Comparison of ENCODE assay signal across 14 mouse cellular contexts in genomic region chr7:36132569-36132968, GRCm38 (mm10).
A peak's percentile ranks its signal among the peaks of the same experiment; 100 is the strongest.
DNase-seq lines count a peak whose midpoint lies in the region; ATAC-seq lines count a peak whose summit lies in the region.
"Had no signal": no experiment of that assay in that cellular context is flagged by ENCODE, and none has a peak within 500 bp of the region (broad histone marks: within the 10 kb centered on the region; RNA-seq: fewer than 3 reads in every experiment).

No protein-coding gene starts in this region.

- ATAC-seq in hindbrain, embryonic 13.5 days (ENCODE audit: low FRiP score), result peak; percentile 23; the same call in 1 of the 2 replicates
- ATAC-seq in embryonic facial prominence, embryonic 12.5 days (ENCODE audit: insufficient number of reproducible peaks, insufficient read depth, low FRiP score, low TSS enrichment), result no peak

- 0 out of 2 replicates have a peak overlapping the region, but pooled peaks have one; percentile 4 for H3K27ac ChIP-seq in hindbrain, embryonic 13.5 days
- H3K27ac ChIP-seq in hindbrain, embryonic 10.5 days, result no peak overlapping the region; the same call in 1 of the 2 replicates
- H3K27ac ChIP-seq in embryonic facial prominence, embryonic 12.5 days, result peak overlapping the region; percentile 57
- H3K27ac ChIP-seq: liver, embryonic 13.5 days; stomach, embryonic 15.5 days had no signal

- no peaks in the 10 kb centered on the region for H3K9me3 ChIP-seq in hindbrain, embryonic 13.5 days
- H3K9me3 ChIP-seq in hindbrain, embryonic 10.5 days, result no peaks in the 10 kb centered on the region
- no peaks in the 10 kb centered on the region for H3K9me3 ChIP-seq in embryonic facial prominence, embryonic 12.5 days
- H3K9me3 ChIP-seq: liver, embryonic 13.5 days; stomach, embryonic 15.5 days had no signal

- H3K9ac ChIP-seq in hindbrain, embryonic 13.5 days, result no peak overlapping the region
- H3K9ac ChIP-seq in embryonic facial prominence, embryonic 12.5 days, result no peak overlapping the region
- H3K9ac ChIP-seq: liver, embryonic 13.5 days; stomach, embryonic 15.5 days had no signal

- H3K4me1 ChIP-seq in hindbrain, embryonic 13.5 days (replicated peaks), result peaks cover 29% of the 10 kb centered on the region
- H3K4me1 ChIP-seq in hindbrain, embryonic 10.5 days (replicated peaks), result peaks cover 41% of the 10 kb centered on the region
- peaks cover 25% of the 10 kb centered on the region for H3K4me1 ChIP-seq in embryonic facial prominence, embryonic 12.5 days
- H3K4me1 ChIP-seq: liver, embryonic 13.5 days; megakaryocyte, embryonic 14.5 days had no signal

- no peaks in the 10 kb centered on the region for H3K36me3 ChIP-seq in hindbrain, embryonic 13.5 days
- H3K36me3 ChIP-seq in hindbrain, embryonic 10.5 days, result no peaks in the 10 kb centered on the region
- no peaks in the 10 kb centered on the region for H3K36me3 ChIP-seq in embryonic facial prominence, embryonic 12.5 days
- H3K36me3 ChIP-seq: liver, embryonic 13.5 days; stomach, embryonic 15.5 days had no signal

- no peak overlapping the region for H3K4me3 ChIP-seq in hindbrain, embryonic 13.5 days
- H3K4me3 ChIP-seq in hindbrain, embryonic 10.5 days, result no peak overlapping the region
- no peak overlapping the region for H3K4me3 ChIP-seq in embryonic facial prominence, embryonic 12.5 days
- H3K4me3 ChIP-seq: liver, embryonic 13.5 days; megakaryocyte, embryonic 14.5 days; stomach, embryonic 15.5 days had no signal

- WGBS in hindbrain, embryonic 13.5 days, result 57% methylated on average over 1 of the region's 1 CpGs
- WGBS in hindbrain, embryonic 10.5 days, result 65% methylated on average over 1 of the region's 1 CpGs
- 43% methylated on average over 1 of the region's 1 CpGs for WGBS in embryonic facial prominence, embryonic 12.5 days

- peak; percentile 35 to 59 for DNase-seq in cerebellum, postnatal 10 days
- DNase-seq in cerebellum, adult 8-10 months, result no peak
- DNase-seq in hindbrain, embryonic 10.5 days (ENCODE audit: low spot score), result no peak
- peak; percentile 24 for DNase-seq in lung, postnatal 14 days
- DNase-seq in embryo, embryonic 9.5 days (ENCODE audit: extremely low spot score), result no peak
- DNase-seq in layer of hippocampus, postnatal 14 days (ENCODE audit: low spot score in 2 of 2), result no peak
- DNase-seq: cerebellum, adult 18-20 months; kidney, adult 9 months; liver, embryonic 13.5 days; thymus, postnatal 14 days had no signal

- no peaks in the 10 kb centered on the region for H3K27me3 ChIP-seq in hindbrain, embryonic 13.5 days
- no peaks in the 10 kb centered on the region for H3K27me3 ChIP-seq in hindbrain, embryonic 10.5 days (ENCODE audit: insufficient read depth, poor library complexity, severe bottlenecking)
- H3K27me3 ChIP-seq in embryonic facial prominence, embryonic 12.5 days, result no peaks in the 10 kb centered on the region
- H3K27me3 ChIP-seq: liver, embryonic 13.5 days; megakaryocyte, embryonic 14.5 days; stomach, embryonic 15.5 days had no signal

- no peak overlapping the region for H3K4me2 ChIP-seq in hindbrain, embryonic 13.5 days
- no peak overlapping the region for H3K4me2 ChIP-seq in embryonic facial prominence, embryonic 12.5 days (replicated peaks)
- H3K4me2 ChIP-seq: liver, embryonic 13.5 days; stomach, embryonic 15.5 days had no signal

Comparison
In these comparisons a context has a peak if more than half of its experiments do, and no peak if none do; other contexts are left out.
1. DNase-seq: peak in cerebellum, postnatal 10 days (2 of 2) and lung, postnatal 14 days (single experiment); none in cerebellum, adult 8-10 months (single experiment), hindbrain, embryonic 10.5 days (single experiment), embryo, embryonic 9.5 days (single experiment) and layer of hippocampus, postnatal 14 days (0 of 2).